Mouse (Mus musculus) midbrain, postnatal 0 days (tissue): ENCODE data around the gene Gm43518. TPM values are rescaled to one million over a fixed set of nuclear protein-coding genes. Genes with fewer than 3 reads are reported as not detected.

Experiments used
- ATAC-seq: fragments of 200-750 bp; cut with Nextera tagmentation; 2 replicates; pipeline ENCODE4 v1.8.0; 2017; ENCODE audit warnings: moderate number of reproducible peaks, mild to moderate bottlenecking, moderate TSS enrichment, moderate library complexity; ENCODE audit not compliant: low FRiP score
- DNase-seq: peaks from one replicate; pipeline ENCODE4 v3.0.0-alpha.2; 2015; ENCODE audit warnings: low spot score
- H3K27ac ChIP-seq: fragments of 300-500 bp; sonication (generic); 2 replicates; pipeline ENCODE4 v1.5.1; 2014; ENCODE audit warnings: low read depth, mild to moderate bottlenecking, low read length, mixed read lengths
- H3K27me3 ChIP-seq: fragments of 300-500 bp; sonication (generic); 2 replicates; pipeline ENCODE4 v1.6.1; 2014; ENCODE audit warnings: low read length, control low read depth, mixed read lengths; ENCODE audit not compliant: insufficient read depth
- H3K36me3 ChIP-seq: fragments of 300-500 bp; sonication (generic); 2 replicates; pipeline ENCODE4 v1.6.1; 2014; ENCODE audit warnings: low read length, control low read depth, mixed read lengths; ENCODE audit not compliant: insufficient read depth
- H3K4me1 ChIP-seq: fragments of 300-500 bp; sonication (generic); 2 replicates; pipeline ENCODE4 v1.6.1; 2014; ENCODE audit warnings: mild to moderate bottlenecking, control low read depth, antibody characterized with exemption, low read length, mixed read lengths; ENCODE audit not compliant: insufficient read depth
- H3K4me2 ChIP-seq: fragments of 300-500 bp; sonication (generic); 2 replicates; pipeline ENCODE4 v1.6.1; 2014; ENCODE audit warnings: low read depth, mild to moderate bottlenecking, low read length, mixed read lengths; ENCODE audit not compliant: poor library complexity, severe bottlenecking
- H3K4me3 ChIP-seq: fragments of 300-500 bp; sonication (generic); 2 replicates; pipeline ENCODE4 v1.5.1; 2014; ENCODE audit warnings: low read depth, mild to moderate bottlenecking, low read length, moderate library complexity
- H3K9ac ChIP-seq: fragments of 300-500 bp; sonication (generic); replicated peaks from 2 replicates; pipeline ENCODE4 v1.6.1; 2014; ENCODE audit warnings: mild to moderate bottlenecking, low read length, moderate library complexity, mixed read lengths; ENCODE audit not compliant: poor library complexity, severe bottlenecking
- H3K9me3 ChIP-seq: fragments of 300-500 bp; sonication (generic); 2 replicates; pipeline ENCODE4 v1.6.1; 2016; ENCODE audit warnings: low read length, control low read depth
- CTCF ChIP-seq: IDR thresholded peaks from 2 replicates; pipeline ENCODE4 v1.5.1; 2016; ENCODE audit warnings: antibody characterized with exemption, mild to moderate bottlenecking
- WGBS: fragments of 180-500 bp; shearing (Covaris S2); extraction: QIAGEN DNeasy Blood & Tissue Kit; methylation state at CpG from one replicate; pipeline ENCODE4 v1.1.7; 2014; 5-methylcytosine and 5-hydroxymethylcytosine counted together
- polyA plus RNA-seq: library from polyadenylated mRNA; unstranded; fragments of >200 nt; fragmentation: Nextera tagmentation; extraction: Ambion mirVana; gene quantifications from 2 replicates; pipeline ENCODE4 v1.2.1, GENCODE M21; 2015
- total RNA-seq: library from RNA; depleted of rRNA; stranded (reverse); fragments of >200 nt; gene quantifications from 2 replicates; pipeline ENCODE4 v1.2.3, GENCODE M21; 2014

Gene Gm43518
- total and polyA plus RNA-seq, 2 experiments from 2014 or later: 2.8 TPM; not detected in 1

- Histone ChIP-seq H3K4me3 (peak overlapping the region; percentile 87), H3K4me2 (peak overlapping the region; percentile 81), H3K4me1 (no peaks in the 10 kb centered on the region), H3K9ac (0 out of 2 replicates have a peak overlapping the region, but pooled peaks have one; percentile 89), H3K27ac (no peak overlapping the region), H3K9me3 (no peaks in the 10 kb centered on the region), H3K27me3 (no peaks in the 10 kb centered on the region), H3K36me3 (no peaks in the 10 kb centered on the region)
- DNase-seq: no peak
- no peak for ATAC-seq
- no peak for TF ChIP-seq CTCF
- WGBS: 20% methylated on average over 11 of the region's 11 CpGs
Measured at GRCm38 (mm10) chr5:123974616-123975111, 47.4 kb downstream of the Gm43518 start.

- Histone ChIP-seq H3K27me3 (no peaks in the 10 kb centered on the region), H3K9ac (no peak overlapping the region), H3K9me3 (no peaks in the 10 kb centered on the region), H3K36me3 (no peaks in the 10 kb centered on the region), H3K27ac (no peak overlapping the region), H3K4me2 (0 out of 2 replicates have a peak overlapping the region, but pooled peaks have one; percentile 81), H3K4me1 (no peaks in the 10 kb centered on the region), H3K4me3 (no peak overlapping the region)
- no peak for TF ChIP-seq CTCF
- DNase-seq (no peak), ATAC-seq (no peak)
- WGBS: 71% methylated on average over 6 of the region's 6 CpGs
Measured at GRCm38 (mm10) chr5:123975668-123976180, 48.5 kb downstream of the Gm43518 start.

- Histone ChIP-seq H3K27me3 (no peaks in the 10 kb centered on the region), H3K36me3 (no peaks in the 10 kb centered on the region), H3K4me3 (no peak overlapping the region), H3K9me3 (no peaks in the 10 kb centered on the region), H3K4me2 (no peak overlapping the region), H3K27ac (no peak overlapping the region), H3K9ac (no peak overlapping the region), H3K4me1 (no peaks in the 10 kb centered on the region)
- no peak for ATAC-seq
- DNase-seq: no peak
- no peak for TF ChIP-seq CTCF
- WGBS: 66% methylated on average over 3 of the region's 3 CpGs
Measured at GRCm38 (mm10) chr5:123977231-123977630, 50.0 kb downstream of the Gm43518 start.

GRCm38 (mm10) chr5:123978131-123978530 is 50.9 kb downstream of the Gm43518 start:
- TF ChIP-seq CTCF: no peak
- ATAC-seq: no peak
- Histone ChIP-seq H3K27me3 (no peaks in the 10 kb centered on the region), H3K9me3 (no peaks in the 10 kb centered on the region), H3K4me1 (no peaks in the 10 kb centered on the region), H3K4me2 (no peak overlapping the region), H3K27ac (no peak overlapping the region), H3K9ac (no peak overlapping the region), H3K4me3 (no peak overlapping the region), H3K36me3 (no peaks in the 10 kb centered on the region)
- DNase-seq: no peak
- WGBS: 77% methylated on average over 5 of the region's 5 CpGs

GRCm38 (mm10) chr5:123979221-123979979 is 52.2 kb downstream of the Gm43518 start:
- no peak for ATAC-seq
- H3K4me1 ChIP-seq: no peaks in the 10 kb centered on the region

GRCm38 (mm10) chr5:123979980-123980369 is 52.8 kb downstream of the Gm43518 start:
- Histone ChIP-seq H3K4me2 (no peak overlapping the region), H3K4me3 (no peak overlapping the region), H3K9ac (no peak overlapping the region), H3K27me3 (no peaks in the 10 kb centered on the region), H3K4me1 (no peaks in the 10 kb centered on the region), H3K36me3 (no peaks in the 10 kb centered on the region), H3K9me3 (no peaks in the 10 kb centered on the region), H3K27ac (no peak overlapping the region)
- WGBS: 64% methylated on average over 4 of the region's 4 CpGs
- DNase-seq (no peak), ATAC-seq (no peak)
- TF ChIP-seq CTCF: no peak

More at GRCm38 (mm10) chr5:123979221-123979979, 52.2 kb downstream of the Gm43518 start:
- H3K4me3 ChIP-seq: no peak overlapping the region
- WGBS: 78% methylated on average over 18 of the region's 18 CpGs
- TF ChIP-seq CTCF: no peak
- peak; percentile 31 for DNase-seq
- H3K9ac ChIP-seq: no peak overlapping the region
- no peak overlapping the region for H3K4me2 ChIP-seq
- H3K36me3 ChIP-seq: no peaks in the 10 kb centered on the region
- no peaks in the 10 kb centered on the region for H3K9me3 ChIP-seq
- H3K27ac ChIP-seq: no peak overlapping the region
- no peaks in the 10 kb centered on the region for H3K27me3 ChIP-seq
